Mouse (Mus musculus): ENCODE measurements around the gene Gm6793. TPM values are rescaled to one million over a fixed set of nuclear protein-coding genes. Genes with fewer than 3 reads are reported as not detected.

Gene Gm6793
- total RNA-seq, 1 experiment from 2014 or later = not detected

Other genes with a start within 250 kb of the Gm6793 start
- gene Cfdp1, start 160.7 kb downstream of the Gm6793 start, total RNA-seq (2017) = 173 and 207 TPM in 2 replicates
- gene Tmem170, start 138.3 kb downstream of the Gm6793 start, total RNA-seq (2017) = 2.1 and 3.4 TPM in 2 replicates
- not detected in 2 replicates for gene Chst5, start 104.6 kb downstream of the Gm6793 start, total RNA-seq (2017)
- 4.6 and 5.8 TPM in 2 replicates for gene Tmem231, start 81.2 kb downstream of the Gm6793 start, total RNA-seq (2017)
- 41.8 and 63.8 TPM in 2 replicates for gene Gabarapl2, start 74.3 kb downstream of the Gm6793 start, total RNA-seq (2017)
- 5.6 and 6.9 TPM in 2 replicates for gene Adat1, start 22.7 kb downstream of the Gm6793 start, total RNA-seq (2017)
- gene Kars, start 3.7 kb downstream of the Gm6793 start, total RNA-seq (2017) = 166 and 198 TPM in 2 replicates
- 16.8 and 20.3 TPM in 2 replicates for gene Terf2ip, start 3.6 kb downstream of the Gm6793 start, total RNA-seq (2017)